Mouse (Mus musculus) liver, embryonic 14.5 days (tissue): ENCODE measurements around the gene Gramd1b. TPM values are rescaled to one million over a fixed set of nuclear protein-coding genes. Genes with fewer than 3 reads are reported as not detected.

Experiments used
- ATAC-seq: fragments of 200-750 bp; cut with Nextera tagmentation; 2 replicates; pipeline ENCODE4 v1.8.0; 2017; ENCODE audit warnings: moderate number of reproducible peaks, mild to moderate bottlenecking, moderate library complexity; ENCODE audit not compliant: insufficient read depth
- DNase-seq, 3 experiments: peaks; one replicate each; pipeline ENCODE4 v3.0.0-alpha.2; 2012 to 2013; ENCODE audit warnings: low read depth in 3 of 3, low spot score in 3 of 3
- H3K27ac ChIP-seq: fragments of 300-500 bp; sonication (generic); 2 replicates; pipeline ENCODE4 v1.5.1; 2014; ENCODE audit warnings: moderate library complexity, mild to moderate bottlenecking, control low read depth, inconsistent platforms
- H3K27me3 ChIP-seq: fragments of 300-500 bp; sonication (generic); 2 replicates; pipeline ENCODE4 v1.6.1; 2014; ENCODE audit warnings: mild to moderate bottlenecking, low read length, moderate library complexity; ENCODE audit not compliant: control insufficient read depth, insufficient read depth
- H3K36me3 ChIP-seq: fragments of 300-500 bp; sonication (generic); replicated peaks from 2 replicates; pipeline ENCODE4 v1.6.1; 2014; ENCODE audit warnings: low read depth; ENCODE audit not compliant: control insufficient read depth, insufficient read depth
- H3K4me1 ChIP-seq, 2 experiments: fragments of 200-500 bp in 1 of 2; fragments of 300-500 bp in 1 of 2; sonication (generic) in 1 of 2; replicated peaks; 2 replicates each; pipeline ENCODE4 v1.6.1; 2012 to 2014; ENCODE audit warnings: antibody characterized with exemption in 1 of 2, inconsistent platforms in 1 of 2, low read length in 1 of 2; ENCODE audit not compliant: control insufficient read depth in 2 of 2, insufficient read depth in 2 of 2
- H3K4me2 ChIP-seq: fragments of 300-500 bp; sonication (generic); 2 replicates; pipeline ENCODE4 v1.6.1; 2014; ENCODE audit warnings: low read depth, mild to moderate bottlenecking, control low read depth, moderate library complexity
- H3K4me3 ChIP-seq, 2 experiments: fragments of 200-500 bp in 1 of 2; fragments of 300-500 bp in 1 of 2; sonication (generic) in 1 of 2; 2 replicates each; pipeline ENCODE4 v1.5.1; 2012 to 2014; ENCODE audit warnings: low read depth in 2 of 2, low read length in 2 of 2, mild to moderate bottlenecking in 2 of 2, control low read depth in 1 of 2, inconsistent platforms in 1 of 2, moderate library complexity in 1 of 2; ENCODE audit not compliant: insufficient read depth in 1 of 2
- H3K9ac ChIP-seq: fragments of 300-500 bp; sonication (generic); replicated peaks from 2 replicates; pipeline ENCODE4 v1.6.1; 2014; ENCODE audit warnings: mild to moderate bottlenecking, control low read depth, moderate library complexity
- H3K9me3 ChIP-seq: fragments of 300-500 bp; sonication (generic); 2 replicates; pipeline ENCODE4 v1.6.1; 2016; ENCODE audit warnings: low read length, mixed read lengths; ENCODE audit not compliant: control insufficient read depth
- CTCF ChIP-seq: IDR thresholded peaks from 2 replicates; pipeline ENCODE4 v1.5.1; 2016; ENCODE audit warnings: antibody characterized with exemption, low read depth, control low read depth
- EP300 ChIP-seq: IDR thresholded peaks from 2 replicates; pipeline ENCODE4 v1.6.1; 2016; ENCODE audit warnings: antibody characterized with exemption, low read depth
- WGBS: fragments of 180-500 bp; shearing (Covaris S2); extraction: QIAGEN DNeasy Blood & Tissue Kit; methylation state at CpG from one replicate; pipeline ENCODE4 v1.1.7; 2014; ENCODE audit not compliant: insufficient replicate concordance; 5-methylcytosine and 5-hydroxymethylcytosine counted together
- polyA plus RNA-seq, 2 experiments: library from polyadenylated mRNA; depleted of rRNA in 1 of 2; stranded (reverse) in 1 of 2; unstranded in 1 of 2; fragments of >200 nt; fragmentation: Nextera tagmentation in 1 of 2; extraction: Ambion mirVana in 1 of 2; gene quantifications; 2 replicates each; pipeline versions ENCODE4 v1.2.1 to v1.2.3; 2012 to 2014

The Gramd1b gene
- polyA plus RNA-seq, 2 experiments, result 0.71 to 1.0 TPM

DNA sequence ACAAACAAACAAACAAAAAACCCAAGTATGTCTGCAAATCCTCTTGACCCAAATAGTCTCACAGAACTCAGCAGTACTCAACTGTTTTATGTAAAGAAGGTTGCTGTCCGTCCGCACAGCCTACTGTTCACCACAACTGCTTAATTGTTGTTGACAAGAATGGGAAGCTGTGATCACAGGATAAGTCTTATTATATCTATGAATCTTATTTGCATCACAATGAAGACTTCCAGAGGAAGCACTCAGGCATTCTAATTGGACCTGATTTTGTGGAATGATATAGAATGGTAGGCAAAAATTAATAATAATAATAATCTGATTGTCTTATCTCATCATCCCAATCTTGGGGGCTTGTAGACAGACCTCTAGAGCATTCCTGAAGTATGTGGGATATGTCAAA, 181.1 kb downstream of the Gramd1b start:
- H3K27me3 ChIP-seq, result no peaks in the 10 kb centered on the region
- WGBS, result 71% methylated on average over 2 of the region's 2 CpGs
- H3K9me3 ChIP-seq, result no peaks in the 10 kb centered on the region
- no peak overlapping the region for H3K4me2 ChIP-seq
- no peak overlapping the region for H3K27ac ChIP-seq
- no peaks in the 10 kb centered on the region for H3K36me3 ChIP-seq
- no peak overlapping the region for H3K4me3 ChIP-seq
- H3K9ac ChIP-seq, result no peak overlapping the region
- no peak for TF ChIP-seq CTCF
- ATAC-seq, result no peak
- DNase-seq, result no peak
- H3K4me1 ChIP-seq, result no peaks in the 10 kb centered on the region

DNA sequence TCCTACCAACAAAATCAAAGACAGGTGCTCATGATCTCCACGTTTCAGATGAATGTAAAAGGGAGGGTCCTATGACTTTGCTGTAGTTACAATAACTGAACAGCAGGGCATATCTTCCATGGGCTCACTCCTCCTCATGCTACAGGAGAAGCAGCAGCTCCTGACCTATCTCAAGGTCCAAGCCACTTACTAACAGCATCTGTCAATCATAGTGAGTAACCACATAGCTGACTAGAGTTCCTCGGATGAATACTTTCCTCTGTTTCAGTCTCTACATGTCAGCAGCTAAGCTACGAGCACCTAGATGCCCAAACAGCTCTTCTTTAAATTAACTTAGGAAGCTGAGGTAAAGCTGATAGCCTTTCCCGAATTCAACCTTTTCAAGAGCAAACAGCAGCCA, 181.6 kb downstream of the Gramd1b start:
- DNase-seq (no peak), ATAC-seq (no peak)
- H3K4me2 ChIP-seq, result no peak overlapping the region
- H3K27ac ChIP-seq, result no peak overlapping the region
- H3K27me3 ChIP-seq, result no peaks in the 10 kb centered on the region
- no peak overlapping the region for H3K4me3 ChIP-seq
- WGBS, result 32% methylated on average over 4 of the region's 4 CpGs
- H3K9me3 ChIP-seq, result no peaks in the 10 kb centered on the region
- no peaks in the 10 kb centered on the region for H3K36me3 ChIP-seq
- no peak overlapping the region for H3K9ac ChIP-seq
- no peak for TF ChIP-seq EP300
- TF ChIP-seq CTCF, result no peak
- no peaks in the 10 kb centered on the region for H3K4me1 ChIP-seq

DNA sequence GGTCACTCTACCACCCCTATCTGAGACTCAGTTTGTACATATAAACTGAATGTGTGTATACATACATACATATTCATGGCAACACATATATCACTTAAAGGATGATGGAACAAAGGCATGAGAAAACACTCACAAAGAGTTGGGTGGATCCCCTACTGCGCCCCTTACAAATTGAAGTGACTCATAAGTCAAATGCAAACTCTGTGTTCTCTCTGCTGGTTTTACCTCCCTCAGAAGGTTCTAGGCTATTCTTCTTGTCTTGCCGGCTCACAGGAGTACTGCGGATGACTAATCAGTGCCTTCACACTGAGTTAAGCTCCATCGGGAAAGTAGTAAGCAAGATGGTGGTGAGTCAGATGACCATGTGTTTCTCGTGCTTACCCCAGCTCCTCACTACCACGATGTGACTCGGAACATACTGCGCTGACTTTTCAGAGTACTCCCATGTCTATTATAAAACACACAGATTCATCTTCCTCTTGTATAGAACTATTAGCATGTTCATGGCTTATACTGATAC, 182.4 kb downstream of the Gramd1b start:
- no peak for TF ChIP-seq CTCF
- no peak for TF ChIP-seq EP300
- Histone ChIP-seq H3K4me2 (no peak overlapping the region), H3K36me3 (no peaks in the 10 kb centered on the region), H3K9me3 (no peaks in the 10 kb centered on the region), H3K9ac (no peak overlapping the region), H3K27me3 (no peaks in the 10 kb centered on the region), H3K4me3 (no peak overlapping the region), H3K27ac (no peak overlapping the region), H3K4me1 (no peaks in the 10 kb centered on the region)
- ATAC-seq, result no peak
- 79% methylated on average over 8 of the region's 8 CpGs for WGBS
- DNase-seq, result no peak

DNA sequence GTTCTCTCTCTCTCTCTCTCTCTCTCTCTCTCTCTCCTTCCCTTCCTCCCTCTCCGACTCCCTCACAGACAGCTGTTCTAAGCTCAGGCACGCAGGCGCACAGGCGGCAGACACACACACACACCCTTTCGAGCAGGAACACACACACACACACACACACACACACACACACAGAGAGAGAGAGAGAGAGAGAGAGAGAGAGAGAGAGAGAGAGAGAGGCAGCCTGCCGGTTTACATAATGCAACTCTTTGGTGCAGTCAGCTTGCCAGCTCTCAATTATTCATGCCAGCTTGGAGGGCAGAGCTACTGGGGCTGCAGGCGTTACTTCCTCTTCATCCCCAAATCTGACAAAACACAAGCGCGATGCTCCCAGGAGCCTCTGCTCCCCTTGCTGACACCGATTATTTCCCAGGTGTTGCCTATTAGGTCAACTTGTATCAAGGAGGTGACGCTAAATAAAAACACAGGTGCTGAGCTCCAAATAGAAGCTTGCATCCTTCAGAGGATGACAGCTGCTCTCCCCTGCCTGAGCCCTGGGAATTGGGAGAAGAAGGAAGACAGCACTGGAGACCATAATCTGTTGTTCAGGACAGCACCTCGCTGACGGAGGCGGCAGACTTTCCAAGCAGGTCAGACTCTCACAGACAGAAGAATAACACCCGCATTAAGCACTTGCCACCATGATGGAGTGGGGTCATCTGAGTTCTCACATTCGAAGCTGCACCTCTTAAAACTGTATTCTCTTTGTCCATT, 184.8 kb downstream of the Gramd1b start:
- DNase-seq, result no peak
- WGBS, result 26% methylated on average over 16 of the region's 16 CpGs
- no peak for ATAC-seq
- Histone ChIP-seq H3K4me1 (no peaks in the 10 kb centered on the region), H3K9ac (no peak overlapping the region), H3K36me3 (no peaks in the 10 kb centered on the region), H3K9me3 (no peaks in the 10 kb centered on the region), H3K27me3 (no peaks in the 10 kb centered on the region), H3K27ac (no peak overlapping the region), H3K4me2 (peak overlapping the region; percentile 29; the same call in 1 of the 2 replicates), H3K4me3 (no peak overlapping the region)
- no peak for TF ChIP-seq EP300
- TF ChIP-seq CTCF, result no peak

DNA sequence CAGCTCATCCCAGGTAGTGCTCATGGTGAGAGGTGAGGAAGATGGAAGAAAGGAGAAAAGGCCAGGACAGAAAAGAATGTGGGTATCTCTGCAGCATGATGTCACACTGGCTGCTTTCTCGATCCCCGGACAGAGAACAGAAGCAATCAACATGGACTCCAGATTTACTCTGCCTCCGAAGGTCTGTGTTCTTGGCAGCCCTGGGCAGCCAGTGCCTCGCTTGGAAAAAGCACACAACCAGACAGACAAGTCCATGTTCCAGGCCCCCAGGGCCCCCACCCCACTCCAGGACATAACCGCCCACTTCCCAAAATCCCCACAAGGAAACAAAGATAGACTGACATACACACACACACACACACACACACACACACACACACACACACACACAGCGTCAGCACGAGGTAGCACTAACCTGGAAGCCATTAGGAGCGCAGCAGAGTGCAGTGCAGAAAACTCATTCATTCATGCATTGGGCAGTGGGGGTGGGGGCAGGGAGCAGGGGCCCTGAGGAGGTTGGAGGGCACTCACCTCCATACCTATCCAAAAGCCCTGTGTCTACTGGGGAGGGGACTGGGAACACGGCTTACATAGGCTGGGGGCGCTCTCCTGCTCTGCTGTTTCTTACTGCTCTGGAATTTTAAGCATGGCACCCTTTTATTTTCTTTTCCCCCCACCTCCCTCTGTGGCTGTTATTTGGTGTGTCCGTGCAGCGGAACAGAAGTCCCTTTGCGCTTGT, 185.5 kb downstream of the Gramd1b start:
- no peaks in the 10 kb centered on the region for H3K9me3 ChIP-seq
- H3K36me3 ChIP-seq, result no peaks in the 10 kb centered on the region
- TF ChIP-seq EP300 (no peak), CTCF (no peak)
- H3K27ac ChIP-seq, result no peak overlapping the region
- no peaks in the 10 kb centered on the region for H3K27me3 ChIP-seq
- DNase-seq (no peak), ATAC-seq (peak; percentile 21; the same call in 1 of the 2 replicates)
- H3K9ac ChIP-seq, result no peak overlapping the region
- no peaks in the 10 kb centered on the region for H3K4me1 ChIP-seq
- H3K4me2 ChIP-seq, result peak overlapping the region; percentile 29
- H3K4me3 ChIP-seq, result no peak overlapping the region
- WGBS, result 36% methylated on average over 13 of the region's 13 CpGs
